Mouse (Mus musculus) lung, postnatal 10 days (tissue): ENCODE data around the gene Adh1.
A peak's percentile ranks its signal among the peaks of the same experiment; 100 is the strongest.

ENCODE experiments used
- DNase-seq: peaks from one replicate; pipeline ENCODE4 v3.0.0; 2021

The Adh1 gene

DNA sequence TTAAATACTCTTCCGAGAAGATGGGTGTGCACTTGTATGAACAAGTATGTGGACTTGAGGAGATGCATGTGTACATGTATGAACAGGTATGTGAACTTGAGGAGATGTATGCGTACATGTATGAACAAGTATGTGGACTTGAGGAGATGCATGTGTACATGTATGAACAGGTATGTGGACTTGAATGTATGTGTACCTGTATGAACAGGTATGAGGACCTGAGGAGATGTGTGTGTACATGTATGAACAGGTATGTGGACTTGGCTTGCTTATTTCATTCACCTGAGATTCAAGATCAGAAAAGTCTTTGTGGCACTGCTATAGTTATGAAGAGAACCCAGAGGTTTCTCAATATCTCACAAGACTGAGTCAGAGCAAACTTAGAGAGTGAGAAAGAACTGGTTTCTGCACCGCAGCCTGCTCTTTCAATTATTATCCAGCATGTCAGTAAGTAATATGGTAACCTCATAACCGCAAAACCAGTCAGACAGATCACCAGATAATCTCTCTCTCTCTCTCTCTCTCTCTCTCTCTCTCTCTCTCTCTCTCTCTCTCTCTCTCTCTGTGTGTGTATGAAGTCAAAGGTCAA, 30.8 kb downstream of the Adh1 start:
- DNase-seq: no peak

- peak; percentile 43 for DNase-seq
Observed at GRCm38 (mm10) chr3:138293298-138293895, 32.6 kb downstream of the Adh1 start.

GRCm38 (mm10) chr3:138300130-138300529, 39.3 kb downstream of the Adh1 start:
- DNase-seq: no peak

GRCm38 (mm10) chr3:138302676-138303075, 41.9 kb downstream of the Adh1 start:
- DNase-seq: peak; percentile 42

GRCm38 (mm10) chr3:138303771-138304488, 43.1 kb downstream of the Adh1 start:
- DNase-seq: no peak

DNA sequence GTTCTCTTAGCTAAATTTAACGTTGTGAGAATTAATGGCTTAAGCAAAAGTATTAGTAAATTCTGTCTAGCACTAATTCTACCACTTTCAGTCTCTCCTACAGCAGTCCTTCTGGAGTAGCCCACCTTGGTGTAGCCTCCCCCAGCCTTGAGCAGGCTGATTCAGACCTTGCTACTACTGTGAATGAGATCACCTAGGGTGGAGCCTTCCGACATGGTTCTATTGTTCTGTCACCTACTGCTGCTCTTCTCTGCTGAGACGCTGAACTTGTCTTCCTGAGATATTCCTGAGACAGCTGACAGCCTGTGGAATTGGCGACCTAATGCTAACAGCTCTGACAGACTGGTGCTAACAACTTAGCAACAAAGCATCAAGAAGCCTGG, 43.7 kb downstream of the Adh1 start:
- DNase-seq: no peak

GRCm38 (mm10) chr3:138305486-138306289, 44.9 kb downstream of the Adh1 start:
- DNase-seq: no peak

- DNase-seq: no peak
Observed at GRCm38 (mm10) chr3:138306290-138306683, 45.5 kb downstream of the Adh1 start.

DNA sequence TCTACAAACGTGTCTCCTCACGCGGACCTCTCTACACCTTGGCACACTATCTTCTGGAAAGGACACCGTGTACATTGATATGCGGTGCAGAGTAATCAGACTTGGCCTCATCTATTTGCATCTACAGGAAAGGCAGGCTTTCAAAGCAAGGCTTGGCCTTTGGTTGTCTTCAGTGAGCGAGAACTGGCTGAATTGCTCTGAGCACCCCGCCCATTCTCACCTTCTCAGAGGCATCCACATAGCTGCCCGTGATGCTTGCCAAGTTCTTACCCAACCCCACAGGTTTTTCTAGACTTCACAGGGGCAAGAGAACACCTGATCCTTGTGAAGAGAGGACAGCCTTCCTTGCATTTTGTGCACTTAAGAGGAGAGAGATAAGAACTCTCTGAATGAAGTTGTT, 49.1 kb downstream of the Adh1 start:
- DNase-seq: no peak

DNA sequence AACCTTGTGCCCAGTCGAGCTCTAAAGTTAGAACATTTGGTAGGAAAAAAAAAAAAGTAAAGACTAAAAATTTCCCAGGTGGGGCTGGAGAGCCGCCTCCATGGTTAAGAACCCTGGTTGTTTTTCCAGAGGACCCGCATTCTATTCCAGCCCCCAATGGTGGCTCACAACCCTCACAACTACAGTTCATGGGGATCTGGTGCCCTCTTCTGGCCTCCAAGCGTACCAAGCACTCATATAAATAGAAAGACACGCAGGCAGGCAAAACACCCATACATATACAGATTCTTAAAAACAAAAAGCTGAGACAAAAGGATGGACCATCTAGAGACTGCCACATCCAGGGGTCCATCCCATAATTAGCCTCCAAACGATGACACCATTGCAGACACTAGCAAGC, 50.2 kb downstream of the Adh1 start:
- no peak for DNase-seq

DNA sequence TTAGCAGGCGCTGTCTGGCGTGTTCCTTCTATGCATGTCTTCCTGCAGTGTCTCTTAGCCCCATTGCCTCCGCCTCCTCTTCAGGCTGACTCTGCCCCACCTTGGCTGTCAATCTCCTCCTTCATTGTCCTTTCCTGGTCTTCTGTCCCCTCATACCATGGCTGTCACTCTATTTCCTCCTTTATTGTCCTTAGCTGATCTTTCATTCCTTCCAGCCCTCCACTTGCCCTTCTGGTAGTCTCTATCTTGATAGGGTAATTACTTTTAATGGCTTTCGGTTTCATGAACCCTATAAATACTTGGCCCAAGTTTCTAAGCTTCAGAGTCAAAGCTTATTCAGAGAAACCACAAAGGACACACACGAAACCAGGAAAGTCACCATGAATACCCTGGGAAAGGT, 52.2 kb downstream of the Adh1 start, which contains the start of gene Adh6a:
Adh6a (plus strand) TSS at position 322 of the 400 bp plus-strand sequence.
- DNase-seq: no peak

DNA sequence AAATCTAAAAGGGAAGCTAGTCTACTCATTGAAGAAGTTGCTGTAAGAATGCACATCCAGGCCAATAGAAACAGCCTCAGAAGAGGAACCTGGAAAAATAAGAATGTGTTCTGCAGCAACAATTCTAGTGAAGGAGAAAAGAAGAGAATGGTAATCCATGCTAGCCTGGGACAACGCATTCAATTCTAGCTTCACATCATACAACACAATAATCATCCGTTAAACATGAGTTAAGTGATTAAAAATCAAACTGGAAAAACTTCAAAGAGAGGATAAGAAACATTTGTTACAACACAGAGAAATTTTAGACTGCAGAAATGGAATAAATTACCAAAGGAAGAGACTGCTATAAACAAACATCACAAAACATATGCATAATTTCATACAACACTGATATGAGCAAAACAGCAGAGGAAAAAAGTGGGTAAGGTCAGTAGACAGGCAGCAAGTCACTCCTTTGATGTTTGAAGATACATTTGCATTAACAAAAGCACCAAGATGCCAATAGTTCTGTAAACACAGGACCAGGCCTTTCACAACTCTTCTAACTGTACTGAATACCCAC, 56.2 kb downstream of the Adh1 start:
- DNase-seq: no peak

- no peak for DNase-seq
Observed at GRCm38 (mm10) chr3:138325001-138325400, 64.2 kb downstream of the Adh1 start.

DNA sequence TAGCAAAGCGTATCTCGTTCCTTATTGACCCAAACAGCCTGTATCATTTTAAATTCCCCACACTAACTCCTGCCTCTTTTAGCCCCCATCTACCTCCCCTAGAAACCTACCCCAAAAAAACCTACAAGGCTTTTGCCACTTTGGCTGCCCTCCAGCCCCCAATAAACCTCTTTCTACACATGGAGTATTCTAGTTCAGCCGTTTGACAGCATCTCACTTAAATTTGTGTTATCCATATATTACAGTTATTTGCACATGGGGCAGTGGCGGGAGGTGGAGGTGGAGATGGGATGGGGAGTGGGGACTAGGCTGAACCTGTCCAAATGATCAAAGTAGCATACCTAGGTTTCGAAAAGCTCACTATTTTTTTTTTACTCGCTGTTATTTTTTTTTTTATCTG, 64.7 kb downstream of the Adh1 start:
- DNase-seq: no peak

- no peak for DNase-seq
Observed at GRCm38 (mm10) chr3:138333910-138334309, 73.1 kb downstream of the Adh1 start.

GRCm38 (mm10) chr3:138334320-138334719, 73.5 kb downstream of the Adh1 start:
- no peak for DNase-seq

DNA sequence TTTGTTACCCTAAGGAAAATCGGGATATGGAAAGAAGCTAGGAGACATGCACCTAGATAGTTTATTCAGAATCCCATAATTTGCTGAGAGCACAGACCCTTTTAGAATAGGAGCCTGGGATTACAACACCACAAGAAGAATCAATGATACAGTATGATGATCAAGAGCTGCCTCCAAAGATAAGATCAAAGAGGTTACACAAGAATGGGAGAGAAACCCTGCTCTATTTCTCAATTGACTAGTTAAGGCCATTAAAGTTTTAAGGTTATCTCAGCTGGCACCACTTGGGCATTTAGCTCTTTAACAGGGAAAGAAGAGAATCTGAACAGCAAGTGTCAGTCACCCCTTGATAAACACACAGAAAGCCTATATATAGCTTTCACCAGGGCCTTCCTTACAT, 74.8 kb downstream of the Adh1 start:
- DNase-seq: no peak

DNA sequence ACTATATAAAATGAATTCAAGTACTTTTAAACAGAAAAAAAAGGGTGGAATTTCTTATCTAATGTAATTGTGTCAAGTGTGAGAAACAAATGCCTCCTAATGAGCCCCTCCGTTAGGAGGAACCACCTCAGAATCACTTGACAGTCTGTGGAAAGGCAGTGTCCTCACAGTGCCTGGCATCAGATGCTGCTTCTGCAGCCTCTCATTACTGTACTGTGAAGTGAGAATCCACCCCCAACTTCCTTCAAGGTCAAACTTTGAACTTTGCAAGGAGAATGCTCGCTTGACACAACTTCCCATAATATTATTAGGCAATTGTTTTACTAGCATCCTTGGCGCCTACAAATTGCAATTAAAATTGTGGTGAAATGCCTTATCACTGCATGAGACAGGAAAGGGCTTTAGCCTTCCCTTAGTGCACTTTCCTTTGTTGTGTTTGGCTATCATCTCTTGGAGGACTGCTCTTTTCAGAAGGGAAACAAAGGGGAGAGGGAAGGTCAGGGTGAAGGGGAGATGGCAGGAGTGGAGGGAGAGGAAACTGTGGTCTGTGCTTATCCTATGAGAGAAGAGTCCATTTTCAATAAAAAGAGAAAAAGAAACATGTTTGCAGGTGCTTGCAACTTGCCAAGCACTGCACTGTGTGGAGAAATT, 75.4 kb downstream of the Adh1 start:
- DNase-seq: no peak
